Mouse (Mus musculus) testis, adult 2 months (tissue): ENCODE data around the gene Zfp760. TPM values are rescaled to one million over a fixed set of nuclear protein-coding genes. Genes with fewer than 3 reads are reported as not detected.
A peak's percentile ranks its signal among the peaks of the same experiment; 100 is the strongest.

Experiments used
- H3K27ac ChIP-seq: fragments of 200-500 bp; 2 replicates; pipeline ENCODE4 v1.5.1; 2012; ENCODE audit warnings: low read depth, low read length; ENCODE audit not compliant: control insufficient read depth, insufficient read depth
- H3K27me3 ChIP-seq: fragments of 200-500 bp; 2 replicates; pipeline ENCODE4 v1.6.1; 2012; ENCODE audit warnings: mild to moderate bottlenecking, low read length, moderate library complexity; ENCODE audit not compliant: control insufficient read depth, insufficient read depth
- H3K36me3 ChIP-seq: fragments of 200-500 bp; 2 replicates; pipeline ENCODE4 v1.6.1; 2012; ENCODE audit warnings: mild to moderate bottlenecking, low read length; ENCODE audit not compliant: control insufficient read depth, insufficient read depth
- H3K4me1 ChIP-seq: fragments of 200-500 bp; 2 replicates; pipeline ENCODE4 v1.6.1; 2012; ENCODE audit warnings: low read length; ENCODE audit not compliant: control insufficient read depth, insufficient read depth
- H3K4me3 ChIP-seq: fragments of 200-500 bp; 2 replicates; pipeline ENCODE4 v1.5.1; 2012; ENCODE audit warnings: low read depth, mild to moderate bottlenecking, low read length, moderate library complexity, mixed read lengths; ENCODE audit not compliant: control insufficient read depth
- CTCF ChIP-seq: fragments of 200-500 bp; IDR thresholded peaks from 2 replicates; pipeline ENCODE4 v1.5.1; 2012; ENCODE audit warnings: low read depth, mild to moderate bottlenecking, inconsistent platforms, low read length, moderate library complexity; ENCODE audit not compliant: control insufficient read depth, insufficient read depth, insufficient replicate concordance
- POLR2A ChIP-seq: fragments of 200-500 bp; IDR thresholded peaks from 2 replicates; pipeline ENCODE4 v1.6.1; 2012; ENCODE audit warnings: low read depth, mild to moderate bottlenecking, inconsistent platforms, low read length, moderate library complexity; ENCODE audit not compliant: control insufficient read depth
- polyA plus RNA-seq: library from polyadenylated mRNA; depleted of rRNA; stranded (reverse); fragments of >200 nt; gene quantifications from 2 replicates; pipeline ENCODE4 v1.2.3, GENCODE M21; 2012; rRNA removed

Zfp760 gene
- polyA plus RNA-seq, 1 experiment = 0.36 TPM

GRCm38 (mm10) chr17:21753342-21754208, 46.0 kb downstream of the Zfp760 start:
- peaks cover 5% of the 10 kb centered on the region for H3K4me1 ChIP-seq
- H3K27ac ChIP-seq = no peak overlapping the region
- TF ChIP-seq CTCF = no peak
- no peak for TF ChIP-seq POLR2A
- no peaks in the 10 kb centered on the region for H3K27me3 ChIP-seq
- H3K36me3 ChIP-seq = no peaks in the 10 kb centered on the region
- H3K4me3 ChIP-seq = peak overlapping the region; percentile 46

- H3K4me1 ChIP-seq = no peaks in the 10 kb centered on the region
- no peaks in the 10 kb centered on the region for H3K27me3 ChIP-seq
- no peaks in the 10 kb centered on the region for H3K36me3 ChIP-seq
- TF ChIP-seq POLR2A (no peak), CTCF (no peak)
- H3K27ac ChIP-seq = no peak overlapping the region
- H3K4me3 ChIP-seq = no peak overlapping the region
Measured at GRCm38 (mm10) chr17:21770336-21770735, 62.8 kb downstream of the Zfp760 start.

Other genes with a start within 250 kb of the Zfp760 start
- gene Zfp53, start 218.7 kb upstream of the Zfp760 start, polyA plus RNA-seq = 0.23 and 0.48 TPM in 2 replicates
- gene Zfp52, start 172.2 kb upstream of the Zfp760 start, polyA plus RNA-seq = 0.13 and 0.31 TPM in 2 replicates
- 0.47 TPM in 2 replicates for gene Zfp948, start 140.7 kb upstream of the Zfp760 start, polyA plus RNA-seq
- 0.12 and 0.14 TPM in 2 replicates for gene Zfp983, start 57.1 kb upstream of the Zfp760 start, polyA plus RNA-seq
- not detected in 2 replicates for gene Gm10226, start 15.9 kb upstream of the Zfp760 start, polyA plus RNA-seq
- gene Zfp229, start 23.1 kb downstream of the Zfp760 start, polyA plus RNA-seq = 1.0 and 1.5 TPM in 2 replicates
- gene Zfp820, start 138.0 kb downstream of the Zfp760 start, polyA plus RNA-seq = 0.05 and 0.06 TPM in 2 replicates
- 0.47 and 0.48 TPM in 2 replicates for gene Zfp995, start 202.2 kb downstream of the Zfp760 start, polyA plus RNA-seq